Mouse (Mus musculus): Measurements from ENCODE around the gene Crabp2. TPM values are rescaled to one million over a fixed set of nuclear protein-coding genes. Genes with fewer than 3 reads are reported as not detected.

Crabp2 gene
- polyA plus RNA-seq, 1 experiment from 2014 or later: 667 TPM

DNA sequence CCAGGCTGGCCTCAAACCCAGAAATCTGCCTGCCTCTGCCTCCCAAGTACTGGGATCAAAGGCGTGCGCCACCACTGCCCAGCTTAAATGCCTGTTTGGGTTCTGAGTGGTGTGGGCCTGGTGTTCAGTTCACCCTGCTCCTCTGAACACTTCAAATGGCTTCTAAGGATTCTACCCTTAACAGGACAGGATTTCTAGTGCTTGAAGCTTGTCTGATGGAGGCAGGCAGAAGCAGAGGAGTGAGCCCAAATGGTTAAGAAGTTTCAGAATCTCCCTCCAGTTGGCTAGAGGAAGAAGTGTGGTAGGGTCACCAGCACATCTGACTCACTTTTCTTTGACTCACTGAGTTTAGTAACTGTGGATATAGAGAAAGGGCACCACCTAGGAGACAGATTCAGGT is 39.1 kb upstream of the Crabp2 start:
- Histone ChIP-seq H3K4me1 (replicated peaks) (peaks cover 39% of the 10 kb centered on the region), H3K4me2 (peak overlapping the region; percentile 94), H3K36me3 (peaks cover 15% of the 10 kb centered on the region), H3K4me3 (replicated peaks) (peak overlapping the region; percentile 38; the same call in 1 of the 2 replicates), H3K27me3 (no peaks in the 10 kb centered on the region), H3K9ac (replicated peaks) (no peak overlapping the region), H3K27ac (peak overlapping the region; percentile 84), H3K9me3 (no peaks in the 10 kb centered on the region)
- 81% methylated on average over 2 of the region's 2 CpGs for WGBS
- ATAC-seq (ENCODE audit: insufficient number of reproducible peaks, insufficient read depth, low FRiP score, low TSS enrichment, low read depth): no peak

DNA sequence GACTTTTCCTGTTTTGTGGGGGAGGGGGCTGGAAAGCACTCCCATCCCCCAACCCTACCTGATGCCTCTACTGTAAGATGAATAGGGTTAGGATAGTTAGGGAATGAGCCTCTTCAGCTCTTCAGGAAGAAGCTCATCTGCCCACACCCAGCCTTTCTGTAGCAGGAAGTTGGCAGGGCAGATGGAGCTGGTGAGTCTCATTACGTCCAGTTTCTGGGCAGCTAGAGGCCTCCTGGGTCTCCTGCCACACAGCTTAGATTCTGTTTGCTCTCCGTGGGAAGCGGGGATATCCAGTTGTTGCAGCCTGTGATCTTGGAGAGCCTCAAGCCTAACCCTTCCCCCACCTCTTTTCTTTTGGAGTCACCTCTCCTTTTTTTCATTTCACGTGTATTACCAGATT is 38.6 kb upstream of the Crabp2 start:
- H3K27ac ChIP-seq: peak overlapping the region; percentile 84
- WGBS: 2% methylated on average over 4 of the region's 4 CpGs
- H3K27me3 ChIP-seq: no peaks in the 10 kb centered on the region
- peaks cover 39% of the 10 kb centered on the region for H3K4me1 ChIP-seq (replicated peaks)
- H3K9ac ChIP-seq (replicated peaks): peak overlapping the region; percentile 53; the same call in 1 of the 2 replicates
- no peaks in the 10 kb centered on the region for H3K9me3 ChIP-seq
- no peak for ATAC-seq (ENCODE audit: insufficient number of reproducible peaks, insufficient read depth, low FRiP score, low TSS enrichment, low read depth)
- peak overlapping the region; percentile 38 for H3K4me3 ChIP-seq (replicated peaks)
- peaks cover 20% of the 10 kb centered on the region for H3K36me3 ChIP-seq
- H3K4me2 ChIP-seq: peak overlapping the region; percentile 94

GRCm38 (mm10) chr3:87910573-87911141 is 37.8 kb upstream of the Crabp2 start:
- H3K9me3 ChIP-seq: no peaks in the 10 kb centered on the region
- peaks cover 39% of the 10 kb centered on the region for H3K4me1 ChIP-seq (replicated peaks)
- peak overlapping the region; percentile 53 for H3K9ac ChIP-seq (replicated peaks)
- peak overlapping the region; percentile 94 for H3K4me2 ChIP-seq
- H3K27me3 ChIP-seq: no peaks in the 10 kb centered on the region
- WGBS: 5% methylated on average over 12 of the region's 12 CpGs
- H3K4me3 ChIP-seq (replicated peaks): peak overlapping the region; percentile 38
- H3K36me3 ChIP-seq: peaks cover 28% of the 10 kb centered on the region
- H3K27ac ChIP-seq: peak overlapping the region; percentile 84
- peak; percentile 24; the same call in 1 of the 2 replicates for ATAC-seq (ENCODE audit: insufficient number of reproducible peaks, insufficient read depth, low FRiP score, low TSS enrichment, low read depth)

- Histone ChIP-seq H3K27ac (no peak overlapping the region), H3K4me3 (replicated peaks) (no peak overlapping the region), H3K4me1 (replicated peaks) (peaks cover 29% of the 10 kb centered on the region), H3K9ac (replicated peaks) (no peak overlapping the region), H3K36me3 (peaks cover 49% of the 10 kb centered on the region), H3K9me3 (no peaks in the 10 kb centered on the region), H3K4me2 (no peak overlapping the region), H3K27me3 (no peaks in the 10 kb centered on the region)
- 81% methylated on average over 7 of the region's 7 CpGs for WGBS
- no peak for ATAC-seq (ENCODE audit: insufficient number of reproducible peaks, insufficient read depth, low FRiP score, low TSS enrichment, low read depth)
These were observed 35.0 kb upstream of the Crabp2 start for GRCm38 (mm10) chr3:87913491-87913890.

DNA sequence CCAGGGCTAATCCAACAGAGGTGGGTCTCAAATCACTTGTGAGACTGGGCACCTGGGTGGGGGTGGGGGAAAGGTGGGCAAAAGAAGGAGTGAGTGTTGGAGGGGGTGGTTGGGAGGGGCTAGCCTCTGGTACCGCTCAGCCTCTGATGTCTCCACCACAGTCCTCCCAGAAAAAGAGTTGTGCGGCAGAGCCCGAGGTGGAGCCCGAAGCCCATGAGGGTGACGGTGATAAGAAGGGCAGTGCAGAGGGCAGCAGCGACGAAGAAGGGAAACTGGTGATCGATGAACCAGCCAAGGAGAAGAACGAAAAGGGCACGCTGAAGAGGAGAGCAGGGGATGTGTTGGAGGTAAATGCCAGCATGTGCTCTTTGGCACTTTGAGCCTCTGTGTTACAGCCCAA is 34.6 kb upstream of the Crabp2 start:
- peaks cover 49% of the 10 kb centered on the region for H3K36me3 ChIP-seq
- no peak for ATAC-seq (ENCODE audit: insufficient number of reproducible peaks, insufficient read depth, low FRiP score, low TSS enrichment, low read depth)
- no peak overlapping the region for H3K27ac ChIP-seq
- 96% methylated on average over 10 of the region's 10 CpGs for WGBS
- H3K9me3 ChIP-seq: no peaks in the 10 kb centered on the region
- H3K4me2 ChIP-seq: no peak overlapping the region
- no peak overlapping the region for H3K4me3 ChIP-seq (replicated peaks)
- H3K27me3 ChIP-seq: no peaks in the 10 kb centered on the region
- peaks cover 25% of the 10 kb centered on the region for H3K4me1 ChIP-seq (replicated peaks)
- H3K9ac ChIP-seq (replicated peaks): no peak overlapping the region

GRCm38 (mm10) chr3:87916990-87917389 is 31.5 kb upstream of the Crabp2 start:
- ATAC-seq (ENCODE audit: insufficient number of reproducible peaks, insufficient read depth, low FRiP score, low TSS enrichment, low read depth): no peak
- no peak overlapping the region for H3K4me3 ChIP-seq (replicated peaks)
- 92% methylated on average over 1 of the region's 1 CpGs for WGBS
- no peak overlapping the region for H3K4me2 ChIP-seq
- H3K36me3 ChIP-seq: peaks cover 53% of the 10 kb centered on the region
- peaks cover 8% of the 10 kb centered on the region for H3K4me1 ChIP-seq (replicated peaks)
- H3K27me3 ChIP-seq: no peaks in the 10 kb centered on the region
- no peak overlapping the region for H3K27ac ChIP-seq
- H3K9me3 ChIP-seq: no peaks in the 10 kb centered on the region
- H3K9ac ChIP-seq (replicated peaks): no peak overlapping the region

DNA sequence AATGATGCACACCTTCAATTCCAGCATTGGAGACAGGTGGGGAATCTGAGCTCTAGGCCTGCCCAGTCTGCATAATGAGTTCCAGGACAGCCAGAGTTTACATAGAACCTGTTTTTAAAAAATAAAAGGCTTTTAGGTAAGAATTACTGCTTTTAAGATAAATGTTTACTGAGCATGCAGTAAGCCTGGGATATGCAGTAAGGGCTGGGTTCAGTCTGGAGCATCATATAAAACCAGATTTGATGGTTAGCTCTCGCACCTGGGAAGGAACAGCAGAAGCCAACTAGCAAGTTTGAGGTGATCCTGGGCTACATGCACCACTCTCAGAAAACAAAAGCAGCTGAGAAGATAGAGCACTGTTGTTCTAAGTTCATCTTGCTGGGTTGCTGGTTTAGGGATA is 29.9 kb upstream of the Crabp2 start:
- 88% methylated on average over 1 of the region's 1 CpGs for WGBS
- no peak for ATAC-seq (ENCODE audit: insufficient number of reproducible peaks, insufficient read depth, low FRiP score, low TSS enrichment, low read depth)

GRCm38 (mm10) chr3:87919336-87920108 is 28.9 kb upstream of the Crabp2 start, which contains the start of gene Mrpl24:
Gene Mrpl24, plus strand, starts transcription at chr3:87919506.
- under 1% methylated on average over 30 of the region's 30 CpGs for WGBS
- Histone ChIP-seq H3K9me3 (no peaks in the 10 kb centered on the region), H3K27ac (peak within 1 kb of the TSS; percentile 87), H3K4me2 (peak within 1 kb of the TSS; percentile 86), H3K36me3 (peaks cover 62% of the 10 kb centered on the region), H3K9ac (replicated peaks) (peak within 1 kb of the TSS; percentile 68), H3K4me1 (replicated peaks) (peaks cover 8% of the 10 kb centered on the region), H3K27me3 (no peaks in the 10 kb centered on the region), H3K4me3 (replicated peaks) (peak within 1 kb of the TSS; percentile 58)
- ATAC-seq (ENCODE audit: insufficient number of reproducible peaks, insufficient read depth, low FRiP score, low TSS enrichment, low read depth): peak; percentile 76

More for the DNA sequence above, 29.9 kb upstream of the Crabp2 start:
- Histone ChIP-seq H3K9ac (replicated peaks) (no peak overlapping the region), H3K27ac (peak overlapping the region; percentile 41; the same call in 1 of the 2 replicates), H3K4me3 (replicated peaks) (peak overlapping the region; percentile 58), H3K4me1 (replicated peaks) (peaks cover 8% of the 10 kb centered on the region), H3K36me3 (peaks cover 62% of the 10 kb centered on the region), H3K4me2 (peak overlapping the region; percentile 42), H3K27me3 (no peaks in the 10 kb centered on the region), H3K9me3 (no peaks in the 10 kb centered on the region)

DNA sequence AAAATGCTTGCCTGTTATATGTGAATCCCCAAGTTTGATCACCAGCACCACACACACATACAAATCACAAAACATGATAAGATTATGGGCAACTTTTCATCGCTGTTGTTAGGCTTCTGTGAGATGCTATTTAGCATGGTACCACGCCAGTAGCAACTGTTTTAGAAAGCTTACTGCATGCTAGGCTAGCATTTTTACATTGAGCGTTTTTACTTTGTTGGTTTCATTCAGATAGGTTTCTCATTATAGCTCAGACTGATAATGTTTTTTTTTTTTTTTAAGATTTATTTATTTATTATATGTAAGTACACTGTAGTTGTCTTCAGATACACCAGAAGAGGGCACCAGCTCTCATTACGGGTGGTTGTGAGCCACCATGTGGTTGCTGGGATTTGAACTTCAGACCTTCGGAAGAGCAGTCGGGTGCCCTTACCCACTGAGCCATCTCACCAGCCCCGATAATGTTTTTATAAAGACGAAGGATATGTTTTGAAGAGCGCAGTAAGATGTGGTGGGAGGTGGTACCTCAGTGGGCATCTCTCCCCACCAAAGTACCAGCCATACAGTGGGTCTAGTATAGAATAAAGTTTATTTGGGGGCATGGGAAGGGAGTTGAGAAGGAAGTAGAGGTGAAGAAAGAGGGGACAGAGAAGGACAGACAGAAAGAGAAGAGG is 28.1 kb upstream of the Crabp2 start:
- peaks cover 8% of the 10 kb centered on the region for H3K4me1 ChIP-seq (replicated peaks)
- H3K27ac ChIP-seq: no peak overlapping the region
- H3K27me3 ChIP-seq: no peaks in the 10 kb centered on the region
- H3K36me3 ChIP-seq: peaks cover 62% of the 10 kb centered on the region
- no peaks in the 10 kb centered on the region for H3K9me3 ChIP-seq
- 65% methylated on average over 9 of the region's 9 CpGs for WGBS
- ATAC-seq (ENCODE audit: insufficient number of reproducible peaks, insufficient read depth, low FRiP score, low TSS enrichment, low read depth): no peak
- H3K4me2 ChIP-seq: peak overlapping the region; percentile 86
- H3K9ac ChIP-seq (replicated peaks): peak overlapping the region; percentile 68; the same call in 1 of the 2 replicates
- peak overlapping the region; percentile 58 for H3K4me3 ChIP-seq (replicated peaks)

- no peak for ATAC-seq (ENCODE audit: insufficient number of reproducible peaks, insufficient read depth, low FRiP score, low TSS enrichment, low read depth)
- peaks cover 64% of the 10 kb centered on the region for H3K36me3 ChIP-seq
- no peaks in the 10 kb centered on the region for H3K27me3 ChIP-seq
- H3K9me3 ChIP-seq: no peaks in the 10 kb centered on the region
- peaks cover 14% of the 10 kb centered on the region for H3K4me1 ChIP-seq (replicated peaks)
- no peak overlapping the region for H3K4me2 ChIP-seq
- WGBS: 93% methylated on average over 7 of the region's 7 CpGs
- no peak overlapping the region for H3K27ac ChIP-seq
- H3K9ac ChIP-seq (replicated peaks): no peak overlapping the region
- no peak overlapping the region for H3K4me3 ChIP-seq (replicated peaks)
These were observed 23.5 kb upstream of the Crabp2 start for GRCm38 (mm10) chr3:87924996-87925395.

- H3K36me3 ChIP-seq: peaks cover 65% of the 10 kb centered on the region
- no peak overlapping the region for H3K4me2 ChIP-seq
- no peak overlapping the region; the same call in 1 of the 2 replicates for H3K4me3 ChIP-seq (replicated peaks)
- no peak overlapping the region for H3K27ac ChIP-seq
- 92% methylated on average over 5 of the region's 5 CpGs for WGBS
- H3K9ac ChIP-seq (replicated peaks): no peak overlapping the region
- no peak for ATAC-seq (ENCODE audit: insufficient number of reproducible peaks, insufficient read depth, low FRiP score, low TSS enrichment, low read depth)
- no peaks in the 10 kb centered on the region for H3K9me3 ChIP-seq
- H3K27me3 ChIP-seq: no peaks in the 10 kb centered on the region
- peaks cover 22% of the 10 kb centered on the region for H3K4me1 ChIP-seq (replicated peaks)
These were observed 21.0 kb upstream of the Crabp2 start for GRCm38 (mm10) chr3:87927452-87927851.

Measured in limb, embryonic 12.5 days (tissue).